Mouse (Mus musculus): ENCODE results near the gene Dhx16.

Gene Dhx16

DNA sequence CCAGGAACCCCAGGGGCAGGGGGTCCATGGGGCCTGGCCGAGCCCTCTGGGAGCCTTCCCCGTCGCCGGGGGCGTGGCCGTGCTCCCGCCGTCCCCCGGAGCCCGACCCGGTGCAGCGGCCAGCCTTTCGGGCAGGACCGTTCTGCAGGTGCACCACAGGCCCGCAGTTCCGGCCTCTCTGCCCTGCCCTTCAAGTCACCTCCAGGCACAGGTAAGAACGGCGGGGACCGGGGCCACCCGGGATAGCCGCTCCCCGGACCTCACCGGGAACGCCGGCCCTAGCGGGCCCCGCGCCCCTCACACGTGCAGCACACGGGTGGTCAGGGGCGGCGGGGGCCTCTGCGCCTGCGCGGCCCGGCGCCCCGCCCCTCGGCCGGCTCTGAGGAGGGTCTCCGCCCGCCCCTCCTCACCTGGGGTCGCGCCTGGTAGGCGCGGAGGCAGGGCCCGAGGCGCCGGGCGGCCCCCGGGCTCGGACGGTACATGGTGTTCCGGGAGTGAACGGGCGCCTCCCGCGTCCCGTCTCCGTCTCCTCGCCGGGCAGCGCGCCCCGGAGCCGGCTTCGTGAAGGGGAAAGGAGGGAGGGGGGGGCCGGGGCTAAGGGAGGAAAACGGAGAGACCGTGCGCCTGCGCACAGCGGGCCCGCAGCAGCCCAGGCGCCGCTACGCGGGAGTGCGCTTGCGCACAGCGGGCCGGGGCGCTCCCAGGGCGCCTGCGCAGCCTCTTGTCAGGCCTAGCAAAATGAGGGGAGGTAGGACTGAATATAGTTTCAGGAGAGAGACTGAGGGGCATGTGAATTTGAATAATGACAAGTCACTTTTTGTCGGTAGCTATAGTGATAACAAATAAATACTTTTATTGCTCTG lies 17.4 kb downstream of the Dhx16 start, which contains the start of gene 2310061I04Rik:
Gene 2310061I04Rik, minus strand, starts transcription at position 651 of the 863 bp plus-strand sequence.
- peak; percentile 86 for DNase-seq (ENCODE audit: low read depth, low spot score)

DNA sequence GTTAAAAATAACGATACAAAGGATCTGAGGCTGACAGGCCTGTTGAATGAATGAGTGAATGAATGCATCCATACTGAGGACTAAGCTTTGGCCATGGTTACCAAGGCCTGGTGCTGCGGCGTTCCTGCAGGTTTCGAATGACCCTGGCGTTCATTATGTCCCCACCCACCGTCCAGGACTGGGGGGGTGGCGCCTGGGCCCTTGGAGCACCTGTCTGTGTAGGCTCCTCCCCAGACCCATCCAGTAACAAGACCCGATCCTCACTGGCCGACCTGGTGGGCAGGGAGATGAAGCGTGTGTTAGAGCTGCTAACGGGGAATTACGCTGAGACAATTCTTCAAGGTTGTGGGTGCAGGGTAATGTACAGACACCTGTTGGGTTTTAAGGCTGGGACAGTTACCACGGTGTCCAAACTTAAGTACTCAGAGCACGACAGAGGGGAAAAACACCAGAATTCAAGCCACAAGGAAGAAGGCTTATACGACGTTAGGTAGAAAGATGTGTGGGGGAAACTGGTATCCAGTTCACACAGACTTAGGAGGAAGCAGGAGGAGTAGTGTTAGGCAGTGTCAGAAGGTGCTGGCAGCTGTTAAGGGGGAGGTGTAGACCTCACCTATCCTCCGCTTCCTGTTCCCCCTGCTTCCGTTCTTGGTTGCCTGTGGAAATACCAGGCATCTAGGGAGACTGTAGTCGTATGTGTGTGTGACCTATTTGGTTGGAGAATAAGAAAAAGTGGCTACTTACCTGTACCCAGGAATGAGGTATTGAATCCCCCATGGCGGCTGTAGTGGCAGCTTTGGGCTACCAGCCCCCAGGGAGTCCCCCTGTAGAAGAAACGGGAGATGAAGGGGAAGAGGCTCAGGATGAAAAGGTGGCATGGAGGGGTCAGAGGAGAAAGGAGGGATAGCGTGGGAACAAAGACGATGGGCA lies 18.3 kb downstream of the Dhx16 start:
- no peak for DNase-seq (ENCODE audit: low read depth, low spot score)

DNA sequence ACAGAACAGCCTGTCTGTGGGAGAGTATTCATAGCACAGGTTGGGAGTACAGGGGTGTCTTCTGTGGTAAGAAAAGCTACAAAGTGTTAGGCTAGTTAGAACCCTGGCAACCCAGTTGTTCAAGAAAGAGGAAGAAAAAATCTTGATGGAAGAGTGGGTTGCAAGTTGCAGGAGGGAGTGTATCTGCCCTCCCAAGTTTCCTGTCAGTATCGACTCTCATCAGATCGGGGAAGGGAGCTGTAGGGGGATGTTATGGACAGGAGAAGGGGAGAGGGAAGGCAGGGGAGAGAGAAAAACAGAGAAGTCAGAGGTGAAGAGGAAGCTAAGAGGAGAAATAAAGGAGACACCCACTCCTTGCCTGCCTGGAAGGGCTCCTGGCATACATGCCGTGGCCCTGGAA lies 21.0 kb downstream of the Dhx16 start:
- no peak for DNase-seq (ENCODE audit: low read depth, low spot score)

DNA sequence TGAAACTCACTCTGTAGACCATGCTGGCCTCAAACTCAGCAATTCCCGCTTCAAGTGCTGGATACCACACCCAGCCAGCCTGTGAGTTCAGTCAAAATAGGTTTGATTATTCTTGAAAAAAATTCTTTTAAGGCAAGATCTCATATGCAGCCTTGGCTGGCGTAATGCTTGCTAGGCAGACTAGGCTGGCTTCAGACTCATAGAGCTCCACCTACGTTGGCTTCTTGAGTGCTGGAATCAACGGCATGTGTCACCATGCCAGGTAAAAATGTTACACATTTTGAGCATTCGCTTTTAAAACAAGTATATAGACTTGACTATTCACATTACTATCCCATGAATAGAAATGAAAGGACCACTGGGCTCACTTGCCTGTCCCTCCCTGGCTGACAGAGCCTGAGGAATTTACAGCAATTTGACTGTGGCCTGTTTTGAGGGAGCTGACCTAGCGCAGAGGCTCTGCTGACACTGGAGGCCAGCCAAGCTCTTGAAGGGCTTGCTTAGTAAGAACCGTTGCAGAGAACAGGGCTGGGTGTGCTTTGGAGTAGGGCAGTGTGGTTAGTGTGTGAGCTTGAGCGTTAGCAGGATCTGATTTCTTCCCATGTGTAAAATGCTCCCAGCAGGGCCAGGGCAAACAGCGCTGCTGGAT lies 23.8 kb downstream of the Dhx16 start:
- DNase-seq (ENCODE audit: low read depth, low spot score), result no peak

DNA sequence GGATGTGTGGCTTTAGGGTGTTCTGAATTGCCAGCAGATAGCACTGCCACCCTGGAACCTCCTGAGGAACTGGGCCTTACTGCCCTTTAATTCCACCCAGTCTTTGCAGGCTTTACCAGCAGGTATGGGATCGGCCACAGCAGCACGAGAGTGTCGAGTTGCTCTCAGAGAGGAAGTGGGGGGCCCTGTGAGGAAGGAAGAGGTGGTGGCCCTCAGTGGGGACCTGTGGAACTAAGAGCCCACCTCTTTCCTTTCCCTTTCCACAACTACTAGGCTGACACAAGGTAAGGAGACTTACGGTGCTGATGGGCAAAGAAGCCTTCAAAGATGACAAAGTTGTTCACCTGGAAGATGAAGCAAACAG lies 24.4 kb downstream of the Dhx16 start:
- DNase-seq (ENCODE audit: low read depth, low spot score), result no peak

DNA sequence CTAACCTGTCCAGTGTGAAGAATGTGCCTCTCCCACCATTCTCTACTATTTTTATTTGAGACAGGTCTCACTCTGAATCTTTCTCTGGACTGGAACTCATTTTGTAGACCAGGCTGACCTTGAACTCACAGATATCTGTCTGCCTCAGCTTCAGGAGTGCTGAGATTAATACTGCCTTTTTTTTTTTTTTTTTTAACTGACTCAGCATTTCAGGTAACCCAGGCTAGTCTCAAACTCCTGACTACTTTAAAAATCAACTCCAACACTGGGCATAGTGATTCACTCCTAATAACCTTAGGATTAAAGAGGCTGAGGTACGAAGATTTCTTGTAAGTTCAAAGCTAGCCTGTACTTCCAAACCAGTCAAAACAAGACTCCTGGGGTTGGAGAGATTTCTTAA lies 26.0 kb downstream of the Dhx16 start:
- no peak for DNase-seq (ENCODE audit: low read depth, low spot score)

DNA sequence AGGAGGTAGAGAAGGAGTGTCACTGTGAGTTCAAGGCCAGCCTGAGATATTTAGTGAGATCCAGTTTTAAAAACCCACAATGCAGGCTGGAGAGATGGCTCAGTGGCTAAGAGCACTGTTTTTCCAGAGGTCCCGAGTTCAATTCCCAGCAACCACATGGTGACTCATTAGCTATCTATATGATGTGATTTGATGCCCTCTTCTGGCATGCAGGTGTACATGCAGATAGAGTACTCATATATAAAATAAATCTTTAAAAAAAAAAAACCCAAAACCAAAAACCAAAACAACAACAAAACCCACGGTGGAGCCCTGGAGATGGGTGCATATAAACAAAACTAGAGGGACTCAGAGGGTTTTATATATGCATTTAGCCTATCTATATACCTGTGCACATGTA lies 28.0 kb downstream of the Dhx16 start:
- DNase-seq (ENCODE audit: low read depth, low spot score), result no peak

DNA sequence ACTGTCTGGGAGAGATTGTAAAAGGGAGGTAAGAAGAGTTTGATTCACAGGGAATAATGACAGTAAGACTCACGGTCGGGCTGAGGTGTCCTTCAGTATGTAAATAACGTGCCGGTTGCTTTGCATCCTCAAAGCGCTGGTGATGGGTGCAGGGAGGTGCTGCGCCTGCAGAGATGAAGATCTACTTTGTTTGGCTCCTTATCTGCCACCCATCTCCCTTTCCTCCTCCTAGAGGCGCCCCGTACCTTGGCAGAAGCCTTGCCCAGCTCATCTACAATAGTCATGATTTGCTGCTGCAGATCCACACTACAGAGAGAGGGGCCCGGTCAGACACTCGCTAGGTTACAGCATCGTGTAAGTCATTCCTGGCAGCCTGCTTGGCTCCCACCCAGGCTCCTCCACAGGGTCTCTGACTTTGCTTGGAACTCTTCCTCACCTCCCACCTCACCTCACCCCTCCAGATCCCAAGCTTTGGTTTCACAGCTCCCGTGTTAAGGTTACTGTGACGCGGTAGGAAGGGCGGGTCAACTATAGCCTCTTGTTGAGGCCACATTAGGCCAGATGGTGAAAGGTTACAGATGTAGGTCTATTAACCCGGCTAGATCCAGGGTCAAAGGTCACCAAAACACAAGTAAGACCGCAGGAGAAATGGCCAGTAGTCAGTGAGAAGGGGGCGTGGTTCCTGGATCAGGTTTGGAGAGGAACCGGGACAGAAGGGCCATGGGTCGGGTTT lies 29.7 kb downstream of the Dhx16 start:
- no peak for DNase-seq (ENCODE audit: low read depth, low spot score)

DNA sequence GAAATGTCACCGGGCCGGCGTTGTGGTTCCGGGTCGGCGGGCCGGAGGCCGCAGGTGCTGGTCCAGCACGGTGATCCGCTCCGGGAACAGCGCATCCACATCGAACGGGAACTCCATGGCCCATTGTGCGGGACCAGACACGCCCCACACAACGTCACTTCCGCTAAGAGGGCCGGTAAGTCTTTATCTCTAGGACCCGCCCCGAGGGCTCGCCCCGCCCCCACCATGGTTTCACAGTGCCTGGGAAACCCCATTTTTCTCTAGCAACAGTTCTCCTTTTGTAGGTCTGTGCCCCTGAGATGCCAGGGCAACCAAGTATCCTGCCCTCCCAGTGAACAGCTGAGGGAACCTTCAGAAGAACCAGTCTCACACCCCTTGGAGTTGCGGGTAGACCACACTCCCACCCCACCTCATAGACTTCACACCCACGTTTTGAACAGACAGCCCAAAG lies 30.3 kb downstream of the Dhx16 start, which contains the start of gene Atat1:
Gene Atat1, minus strand, starts transcription at position 157 of the 451 bp plus-strand sequence.
- DNase-seq (ENCODE audit: low read depth, low spot score), result peak; percentile 78

DNA sequence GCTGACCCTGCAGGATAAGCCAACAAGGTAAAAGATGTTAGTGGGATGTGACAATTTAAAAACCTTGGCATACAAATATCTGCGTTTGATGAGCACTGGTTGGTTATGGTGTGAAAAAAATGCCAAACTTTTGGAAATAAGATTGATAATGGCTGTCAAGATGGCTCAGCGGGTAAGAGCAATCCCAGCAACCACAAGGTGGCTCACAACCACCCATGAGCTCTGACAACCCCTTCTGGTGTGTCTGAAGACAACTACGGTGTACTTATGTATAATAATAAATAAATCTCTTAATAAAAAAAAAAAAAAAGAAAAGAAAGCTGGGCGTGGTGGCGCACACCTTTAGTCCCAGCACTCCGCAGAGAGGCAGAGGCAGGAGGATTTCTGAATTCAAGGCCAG lies 35.4 kb downstream of the Dhx16 start:
- no peak for DNase-seq (ENCODE audit: low read depth, low spot score)

DNA sequence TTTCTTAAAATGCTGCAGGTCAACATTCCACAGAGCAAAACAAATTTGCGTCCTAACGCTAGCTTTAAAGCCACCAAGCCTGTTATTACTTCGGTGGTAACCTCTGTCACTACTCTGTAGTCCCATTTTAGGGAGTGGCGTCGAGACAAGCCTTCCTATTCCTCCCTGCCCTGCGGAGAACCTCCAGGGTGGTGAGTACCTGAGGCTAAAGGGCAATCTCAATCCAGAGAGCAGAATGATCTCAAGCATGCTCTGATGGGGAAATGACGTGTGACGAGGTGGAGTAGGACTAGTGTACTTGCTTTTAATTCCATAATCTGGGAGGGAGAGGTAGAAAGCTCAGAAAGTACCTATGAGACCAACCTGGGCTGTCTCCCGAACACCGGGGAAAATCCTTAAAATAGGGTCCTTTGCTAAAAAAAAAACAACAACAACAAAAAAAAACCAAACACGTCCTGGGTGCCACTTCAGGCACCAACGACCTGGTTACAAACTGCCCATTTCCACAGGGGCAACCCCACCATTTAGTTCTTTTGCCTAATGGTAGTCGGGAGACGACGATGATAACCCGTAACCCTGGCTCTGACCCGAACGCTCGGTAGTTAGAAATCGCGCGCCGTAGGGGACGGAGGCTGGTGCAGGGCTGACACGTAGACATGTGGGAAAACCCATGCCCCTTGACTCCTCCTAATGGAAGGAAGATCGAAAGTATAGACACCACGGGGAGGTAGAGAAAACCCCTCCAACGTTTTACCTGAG lies 36.1 kb downstream of the Dhx16 start:
- no peak for DNase-seq (ENCODE audit: low read depth, low spot score)

DNA sequence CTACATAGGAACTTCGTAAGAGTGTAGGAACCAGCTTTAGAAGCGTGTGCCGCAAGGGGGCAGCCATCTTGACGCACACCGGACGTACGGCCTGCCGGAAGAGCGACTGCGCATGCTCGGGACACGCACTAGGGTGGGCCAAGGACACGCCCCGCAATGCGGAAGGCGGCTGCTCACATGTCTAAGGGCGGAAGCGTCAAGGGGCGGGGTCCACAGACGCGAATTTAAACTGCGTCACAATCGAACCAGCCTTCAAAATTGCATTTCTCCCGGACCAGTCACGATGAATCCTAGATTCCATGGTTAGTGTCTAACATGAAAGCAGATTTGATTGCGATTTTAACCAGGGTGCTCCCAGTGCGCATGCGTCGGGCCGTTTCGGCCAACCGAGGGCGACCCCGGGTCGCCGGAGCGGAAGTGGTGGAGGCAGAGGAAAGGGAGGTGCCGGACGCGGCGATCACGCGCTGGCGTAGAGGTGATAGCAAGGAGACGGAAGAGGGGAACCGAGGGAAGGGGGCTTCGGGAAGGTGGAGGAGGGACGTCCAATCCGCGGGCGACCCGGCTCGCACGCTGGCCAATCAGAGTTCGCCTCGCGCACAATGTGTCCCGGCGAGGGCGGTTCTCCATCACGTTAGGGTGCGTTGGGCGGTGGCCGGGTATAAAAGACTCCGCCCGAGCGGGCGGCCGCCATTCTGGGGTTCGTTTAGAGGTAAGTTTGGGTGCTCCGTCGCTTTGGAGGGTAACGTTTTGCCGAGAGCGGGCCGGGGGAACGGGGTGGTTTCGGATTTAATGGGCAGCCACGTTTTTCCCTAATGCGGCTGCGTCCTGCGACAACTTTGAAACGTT lies 36.9 kb downstream of the Dhx16 start, which contains the start of the genes Mrps18b and Ppp1r10:
Gene Mrps18b, minus strand, starts transcription at position 93 of the 846 bp plus-strand sequence.
Gene Ppp1r10, plus strand, starts transcription at position 138 of the 846 bp plus-strand sequence.
- DNase-seq (ENCODE audit: low read depth, low spot score), result peak; percentile 99

DNA sequence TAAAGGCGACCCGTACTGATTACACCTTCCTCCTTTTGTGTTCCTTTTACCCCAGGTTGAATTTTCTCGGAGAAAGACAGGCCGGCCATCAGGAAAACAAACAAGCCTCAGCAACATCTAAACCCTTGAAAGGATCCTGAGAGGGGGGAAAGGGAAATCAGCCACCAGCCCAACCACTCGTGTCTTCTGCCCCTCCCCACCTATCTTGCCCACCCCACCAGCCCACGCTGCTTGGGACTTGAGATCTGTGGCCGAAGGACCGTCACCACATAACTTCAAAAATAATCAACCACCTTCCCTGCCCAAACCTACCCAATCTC lies 37.5 kb downstream of the Dhx16 start:
- DNase-seq (ENCODE audit: low read depth, low spot score), result no peak

DNA sequence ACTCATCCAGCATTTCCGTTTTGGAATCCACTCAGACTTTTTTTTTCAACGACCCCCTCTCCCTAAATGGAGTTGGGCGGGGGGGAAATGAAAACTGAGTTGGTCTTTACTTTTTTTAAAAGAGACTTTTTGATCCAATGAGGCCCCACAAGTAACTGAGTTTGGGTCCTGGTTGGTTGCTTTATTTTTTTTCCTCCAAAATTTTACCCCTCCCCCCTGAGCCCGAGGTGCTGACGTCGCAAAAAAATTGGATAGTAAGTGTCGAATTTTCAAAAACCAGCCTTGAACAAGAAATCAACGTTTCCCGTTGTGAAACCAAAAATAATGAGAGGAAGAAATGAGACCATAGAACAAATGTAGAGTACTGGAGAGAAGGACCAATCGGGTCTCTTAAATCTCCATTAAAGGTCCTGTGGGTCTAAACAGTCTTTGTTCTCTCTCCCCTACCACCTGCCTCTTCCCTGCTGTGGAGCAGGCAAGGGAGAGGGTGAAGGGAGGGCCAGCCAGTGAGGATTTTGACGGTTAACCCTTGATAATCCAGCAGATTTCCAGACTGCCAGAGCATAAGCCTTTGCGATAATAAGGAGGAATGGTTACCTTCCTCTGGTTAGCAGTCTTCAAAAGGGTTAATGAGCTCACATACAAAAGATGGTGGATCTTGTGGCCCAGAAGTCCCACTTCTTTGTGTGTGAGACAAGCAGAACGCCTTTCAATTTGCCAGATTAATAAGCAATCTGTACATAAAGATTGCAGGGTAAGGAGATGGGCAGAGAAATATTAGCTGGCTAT lies 38.0 kb downstream of the Dhx16 start:
- peak; percentile 70 for DNase-seq (ENCODE audit: low read depth, low spot score)

DNA sequence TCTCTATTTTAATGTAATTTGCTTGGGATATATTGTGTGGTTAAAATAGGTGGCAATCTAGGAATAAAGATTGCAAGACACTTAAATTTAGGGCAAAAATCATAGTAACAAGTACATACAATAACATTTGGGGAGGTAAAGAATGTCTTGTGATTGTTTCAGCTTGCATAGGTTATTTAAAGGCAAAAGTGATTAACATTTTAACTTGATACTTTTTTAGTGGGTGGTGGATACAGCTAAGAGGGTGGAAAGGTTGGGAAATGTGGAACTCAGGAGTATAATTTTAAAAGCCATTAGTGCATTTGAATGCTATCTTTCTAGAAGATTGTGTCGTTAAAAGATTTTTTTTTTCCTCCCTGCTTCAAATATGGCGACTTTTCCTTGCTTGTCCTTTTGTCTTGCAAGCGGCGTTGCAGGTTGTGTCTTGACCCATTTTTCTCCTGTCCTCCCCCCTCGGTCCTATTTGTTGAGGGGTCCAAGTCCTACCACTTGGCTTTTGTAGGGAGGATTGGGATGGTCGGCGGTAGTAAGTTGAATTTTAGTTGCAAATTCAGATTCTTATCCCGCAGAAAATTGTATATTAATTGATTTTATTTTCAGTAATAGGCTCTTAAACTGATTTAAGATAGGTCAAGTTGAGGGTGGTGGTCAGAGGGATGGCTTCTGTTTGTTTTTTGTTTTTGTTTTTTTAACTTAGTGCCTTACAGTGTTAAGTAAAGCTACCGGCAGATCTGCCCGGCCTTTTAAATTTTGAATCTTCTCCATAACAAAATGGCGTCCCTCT lies 38.8 kb downstream of the Dhx16 start:
- DNase-seq (ENCODE audit: low read depth, low spot score), result no peak

DNA sequence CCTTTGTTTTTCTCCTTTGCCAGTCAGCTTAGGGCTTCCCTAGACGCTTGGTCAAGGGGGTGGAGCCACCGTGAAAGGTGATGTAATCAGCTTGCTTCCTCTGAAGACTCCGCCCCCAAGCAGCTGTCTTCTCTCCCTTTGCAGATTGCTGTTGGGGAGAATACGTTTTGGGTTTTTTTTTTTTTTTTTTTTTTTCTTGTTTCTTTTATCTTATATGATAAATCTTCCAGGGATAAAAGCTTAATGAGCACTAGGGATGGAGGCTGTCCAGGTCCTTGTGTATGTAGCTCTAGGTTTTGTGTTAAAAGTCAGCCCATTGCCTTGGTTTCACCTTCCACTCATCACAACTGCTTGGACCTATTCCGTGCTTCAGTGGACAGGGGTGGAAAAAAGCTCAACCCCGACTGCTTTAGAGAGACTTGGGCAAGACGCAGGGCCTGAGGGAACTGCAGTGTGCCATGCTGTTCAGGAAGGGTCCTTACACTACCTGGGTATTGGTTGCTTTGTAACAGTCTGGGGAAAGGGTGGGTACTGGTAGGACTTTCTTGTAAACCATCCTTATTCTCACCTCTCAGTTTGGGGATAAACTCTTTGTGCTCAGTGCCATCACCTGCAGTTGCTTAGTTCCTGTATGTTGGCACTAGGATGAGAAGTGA lies 39.6 kb downstream of the Dhx16 start:
- peak; percentile 92 for DNase-seq (ENCODE audit: low read depth, low spot score)

DNA sequence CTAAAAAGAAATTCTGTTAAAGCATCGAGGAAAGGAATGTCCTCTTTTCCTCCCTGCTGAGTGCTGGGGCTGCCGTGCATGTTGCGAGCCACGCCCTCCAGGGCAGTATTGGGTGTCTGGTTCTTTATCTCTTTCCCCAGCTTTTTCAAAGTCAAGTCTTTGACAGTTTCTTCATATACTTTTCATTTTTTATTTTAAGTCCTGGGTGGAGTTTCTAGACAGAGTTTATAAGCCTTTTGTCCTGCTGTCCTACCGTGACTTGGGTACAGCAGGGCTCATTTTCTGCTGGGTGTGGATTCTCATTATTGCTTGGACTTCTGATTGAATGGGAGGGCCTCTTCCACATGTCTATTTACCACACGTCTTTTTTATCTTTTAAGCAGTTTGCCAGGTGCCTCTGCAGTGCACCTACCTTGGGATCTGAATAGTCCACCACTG lies 40.3 kb downstream of the Dhx16 start:
- DNase-seq (ENCODE audit: low read depth, low spot score), result no peak
